Mouse (Mus musculus) small intestine, adult 10 weeks (tissue): ENCODE results near the gene Atf7. TPM values are rescaled to one million over a fixed set of nuclear protein-coding genes. Genes with fewer than 3 reads are reported as not detected.

Experiments used
- polyA plus RNA-seq: library from polyadenylated mRNA; stranded (reverse); fragments of 350-450 nt; fragmentation: Illumina TruSeq; extraction: RNeasy Lipid Tissue Mini Kit (QIAGEN cat#74804); gene quantifications from one replicate; pipeline ENCODE4 v1.2.3, GENCODE M21; 2014; ENCODE audit warnings: low replicate concordance

The Atf7 gene
- 22.5 TPM for polyA plus RNA-seq

DNA sequence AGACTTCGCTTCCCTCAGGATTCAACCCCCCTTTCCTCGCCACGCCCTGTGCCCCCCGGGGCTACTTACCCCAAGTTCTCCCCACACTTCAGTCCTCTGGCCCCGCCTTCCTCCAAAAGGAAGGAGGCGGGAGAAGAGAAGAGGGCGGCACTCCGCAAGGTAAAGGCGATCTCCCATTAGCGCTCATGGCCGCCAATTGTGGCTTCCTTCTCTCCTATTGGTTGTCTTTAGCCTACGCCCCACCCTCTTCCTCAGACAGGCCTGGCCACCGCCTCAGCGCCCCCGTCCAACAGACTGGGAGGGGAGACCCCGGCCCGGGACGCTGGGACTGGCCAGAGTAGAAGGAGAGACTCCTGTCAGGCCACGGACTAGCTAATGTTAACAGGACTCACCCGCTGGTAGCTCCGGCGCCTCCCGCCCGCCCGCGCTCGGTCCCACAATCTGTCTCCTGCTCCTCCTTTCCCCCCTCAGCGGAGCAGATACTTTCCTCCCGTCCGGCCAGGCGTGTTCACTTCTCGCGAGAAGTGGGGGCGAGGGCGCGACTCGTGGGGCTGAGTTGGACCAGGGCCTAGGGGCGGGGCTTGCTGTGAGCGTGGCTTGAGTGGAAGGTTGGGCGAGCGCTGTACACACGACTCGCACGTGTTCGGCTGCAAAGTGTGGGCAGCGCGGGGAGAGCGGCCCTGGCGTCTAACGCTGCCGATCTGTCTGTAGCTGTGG lies at the start of gene Atf7, which contains the start of gene Gm28047:
Gene Atf7, minus strand, starts transcription at position 495 of the 717 bp plus-strand sequence.
Gene Gm28047, minus strand, starts transcription at position 98 of the 717 bp plus-strand sequence.

DNA sequence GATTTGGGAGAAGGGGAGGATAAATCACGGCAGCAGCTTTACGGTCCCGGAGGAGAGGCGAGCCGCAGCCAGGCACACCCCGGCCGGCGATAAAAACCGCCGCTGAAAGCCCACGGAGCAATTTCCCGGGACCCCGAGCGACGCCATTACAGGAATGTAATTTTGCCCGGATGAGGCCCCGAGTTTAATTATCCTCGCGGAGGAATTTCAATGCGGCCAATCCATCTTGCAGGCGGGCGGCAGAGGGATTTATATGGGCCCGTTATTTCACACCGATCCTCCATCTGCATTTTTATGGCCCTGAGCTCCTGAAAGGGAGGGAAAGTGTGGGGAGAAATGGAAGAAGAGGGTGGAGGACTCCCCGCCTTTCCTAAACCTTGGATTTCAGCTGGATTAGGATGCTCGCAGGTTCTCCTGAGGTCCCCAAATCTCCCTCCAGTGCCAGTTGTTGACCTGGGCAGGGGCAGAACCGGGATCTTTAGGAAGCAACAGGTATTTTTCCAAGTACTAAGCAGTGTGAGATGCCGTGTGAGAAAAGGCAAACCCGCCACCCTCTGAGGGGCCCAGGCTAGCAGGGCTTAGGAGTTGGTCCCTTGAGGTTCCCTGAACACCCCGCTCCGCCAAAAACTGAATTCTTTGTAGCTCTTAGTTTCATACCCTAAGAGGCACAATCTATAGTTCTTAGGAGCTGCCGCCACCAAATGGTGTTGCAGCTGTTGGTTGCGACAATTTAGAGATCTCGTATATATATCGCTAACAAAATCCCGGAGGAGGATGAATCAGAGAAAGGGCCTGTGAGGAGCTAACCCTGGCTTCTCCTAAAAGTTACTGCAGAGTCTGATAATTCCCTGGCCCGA lies 47.2 kb upstream of the Atf7 start, which contains the start of gene Atp5g2:
Gene Atp5g2, minus strand, starts transcription at position 138 of the 857 bp plus-strand sequence.

DNA sequence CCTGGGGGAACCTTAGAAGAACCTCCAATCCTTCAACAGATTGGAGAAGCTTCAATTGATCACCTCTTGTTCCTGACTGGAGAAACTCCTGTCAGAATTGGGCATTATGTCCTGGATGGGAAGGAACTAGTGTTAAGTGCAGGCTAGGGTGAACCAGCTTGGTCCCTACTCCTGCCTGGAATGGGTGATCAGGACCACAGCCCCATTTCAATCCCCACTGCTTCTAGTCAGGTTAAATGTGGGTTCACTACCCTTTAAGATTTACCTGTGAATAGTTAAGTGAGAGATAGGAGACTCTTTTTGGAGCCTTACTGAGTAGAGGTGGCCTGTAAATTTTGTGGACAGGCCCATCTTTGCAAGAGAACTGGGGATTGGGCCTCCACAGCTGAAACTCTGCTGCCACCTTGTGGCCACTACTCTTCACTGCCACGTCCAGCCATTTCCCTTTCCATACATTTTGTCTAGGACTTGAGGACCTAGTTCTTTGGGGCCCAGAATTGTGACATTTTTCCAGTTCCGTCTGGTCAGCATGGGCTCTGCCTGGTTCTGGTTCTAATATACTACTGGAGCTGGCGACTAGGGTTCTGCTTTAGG lies 100.3 kb downstream of the Atf7 start, which contains the start of gene Npff:
Gene Npff, minus strand, starts transcription at position 51 of the 594 bp plus-strand sequence.

DNA sequence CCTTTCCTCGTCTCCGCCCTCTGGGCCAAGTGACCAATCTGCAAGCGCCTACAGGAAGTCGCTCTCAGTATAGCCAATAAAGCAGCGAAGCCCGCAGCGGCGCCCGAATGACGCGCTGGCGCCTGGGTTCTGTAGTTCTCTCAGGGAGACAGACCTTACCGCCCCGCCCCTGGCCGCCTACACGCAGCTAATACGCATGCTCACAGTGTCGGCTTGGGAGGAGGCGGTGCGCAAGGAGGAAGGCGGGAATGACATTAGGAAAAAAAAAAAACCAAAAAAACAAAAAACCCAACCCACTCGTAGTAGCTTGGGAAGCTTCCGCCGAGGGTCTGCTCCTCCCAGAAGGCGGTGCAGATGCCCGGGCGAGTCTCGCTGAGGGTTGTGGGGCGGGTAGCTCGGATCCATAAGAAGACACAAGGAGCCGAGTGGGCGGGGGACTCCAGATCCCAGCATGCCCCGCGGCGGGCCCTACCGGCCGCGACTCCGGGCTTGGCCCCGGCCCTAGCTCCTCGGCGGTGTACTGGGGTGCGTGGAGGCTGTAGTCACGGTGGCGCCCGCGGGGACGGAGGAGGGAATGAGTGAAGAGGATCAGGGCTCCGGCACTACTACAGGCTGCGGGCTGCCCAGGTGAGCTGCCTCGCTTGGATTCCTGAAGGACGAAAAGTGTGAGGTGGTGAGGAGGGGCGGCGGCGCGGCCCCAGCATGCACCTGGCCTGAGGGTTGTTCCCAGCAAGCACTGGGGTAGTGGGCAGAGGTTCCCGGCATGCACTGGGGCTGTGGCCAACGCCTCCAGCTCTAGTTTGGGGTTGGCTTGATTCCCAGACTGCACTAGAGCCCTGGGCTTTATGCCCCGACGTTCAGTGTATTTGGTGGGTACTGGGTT lies 107.0 kb downstream of the Atf7 start, which contains the start of gene Tarbp2:
Gene Tarbp2, plus strand, starts transcription at position 217 of the 883 bp plus-strand sequence.

DNA sequence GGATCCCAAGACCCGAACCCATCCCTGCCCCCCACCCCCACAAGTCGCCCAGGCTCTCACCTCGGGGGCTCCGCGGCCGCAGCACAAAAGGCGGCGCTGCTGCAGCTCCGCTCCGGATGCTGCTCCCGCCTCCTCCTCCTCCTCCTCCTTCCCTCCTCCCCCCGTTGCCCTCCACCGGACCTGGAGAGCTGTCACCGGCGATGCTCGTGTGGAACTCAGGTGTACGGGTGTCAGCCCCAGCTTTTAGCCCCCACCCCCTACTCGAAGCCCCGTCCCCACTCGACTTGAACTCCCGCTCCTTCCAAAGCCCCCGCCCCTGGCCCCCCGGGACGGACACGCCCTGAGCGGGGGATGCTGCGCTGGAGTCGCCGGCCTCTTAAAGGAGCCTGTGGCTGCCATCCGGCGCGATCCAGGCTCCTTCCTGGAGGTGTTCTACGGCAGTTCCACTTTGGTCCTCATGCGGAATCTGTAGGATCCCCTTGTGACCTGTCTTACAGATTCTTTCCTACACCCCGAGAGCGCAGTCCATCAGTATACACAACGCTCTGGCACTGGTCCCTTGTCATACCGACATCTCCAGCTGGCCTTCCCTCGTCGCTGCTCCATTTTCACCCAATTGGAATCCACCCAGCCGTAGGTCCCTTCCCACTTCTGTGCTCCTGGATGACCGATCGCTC lies 108.4 kb downstream of the Atf7 start, which contains the start of gene Map3k12:
Gene Map3k12, minus strand, starts transcription at position 337 of the 677 bp plus-strand sequence.

DNA sequence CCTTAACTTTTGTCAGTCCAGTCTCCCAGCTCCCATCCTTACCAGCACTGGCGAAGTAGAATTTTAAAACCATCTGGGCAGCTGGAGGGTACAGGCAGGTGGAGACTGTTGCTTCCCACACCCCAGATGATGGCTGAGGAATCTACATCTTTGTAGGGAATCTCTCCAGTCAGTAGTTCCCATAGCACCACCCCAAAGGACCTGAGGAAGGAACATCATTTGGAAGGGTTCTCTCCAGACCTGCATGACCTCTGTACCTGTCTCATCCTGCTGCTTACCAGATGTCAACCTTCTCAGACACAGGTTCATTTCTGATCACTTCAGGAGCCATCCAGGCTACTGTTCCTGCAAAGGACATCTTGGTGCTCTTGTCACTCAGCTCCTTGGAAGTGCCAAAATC lies 121.8 kb downstream of the Atf7 start, which contains the start of gene Gm10337:
Gene Gm10337, plus strand, starts transcription at position 276 of the 400 bp plus-strand sequence.

Other genes with a start within 250 kb of the Atf7 start
- 83.0 TPM for gene Sp1, start 219.3 kb downstream of the Atf7 start, polyA plus RNA-seq
- not detected for gene Amhr2, start 180.1 kb downstream of the Atf7 start, polyA plus RNA-seq
- gene Prr13, start 166.4 kb downstream of the Atf7 start, polyA plus RNA-seq: 223 TPM
- 488 TPM for gene Pcbp2, start 154.9 kb downstream of the Atf7 start, polyA plus RNA-seq
- not detected for gene Gm10337, start 121.7 kb downstream of the Atf7 start, polyA plus RNA-seq
- gene Map3k12, start 108.4 kb downstream of the Atf7 start, polyA plus RNA-seq: 0.93 TPM
- 1.7 TPM for gene Tarbp2, start 107.3 kb downstream of the Atf7 start, polyA plus RNA-seq
- not detected for gene Npff, start 100.5 kb downstream of the Atf7 start, polyA plus RNA-seq
- gene Gm28047, start 397 bp downstream of the Atf7 start, polyA plus RNA-seq: not detected
- 21.1 TPM for gene Atp5g2, start 46.9 kb upstream of the Atf7 start, polyA plus RNA-seq
- 28.1 TPM for gene Calcoco1, start 96.7 kb upstream of the Atf7 start, polyA plus RNA-seq